Mouse (Mus musculus) neural tube, embryonic 12.5 days (tissue): ENCODE measurements around the gene Asdurf. TPM values are rescaled to one million over a fixed set of nuclear protein-coding genes. Genes with fewer than 3 reads are reported as not detected.
"Not testable (repeated sequence)": the region's sequence is repeated elsewhere in the genome, so short reads cannot be mapped to it uniquely, and the experiment has no call there.

Experiments used
- ATAC-seq: fragments of 200-750 bp; cut with Nextera tagmentation; 2 replicates; pipeline ENCODE4 v1.8.0; 2017; ENCODE audit warnings: low read depth, mild to moderate bottlenecking, moderate TSS enrichment, moderate library complexity; ENCODE audit not compliant: low FRiP score
- H3K27ac ChIP-seq: fragments of 300-500 bp; sonication (generic); 2 replicates; pipeline ENCODE4 v1.5.1; 2016
- H3K27me3 ChIP-seq: fragments of 300-500 bp; sonication (generic); replicated peaks from 2 replicates; pipeline ENCODE4 v1.6.1; 2016; ENCODE audit warnings: mild to moderate bottlenecking
- H3K36me3 ChIP-seq: fragments of 300-500 bp; sonication (generic); 2 replicates; pipeline ENCODE4 v1.6.1; 2016; ENCODE audit warnings: mild to moderate bottlenecking
- H3K4me1 ChIP-seq: fragments of 300-500 bp; sonication (generic); 2 replicates; pipeline ENCODE4 v1.6.1; 2016
- H3K4me2 ChIP-seq: fragments of 300-500 bp; sonication (generic); replicated peaks from 2 replicates; pipeline ENCODE4 v1.6.1; 2016; ENCODE audit warnings: mild to moderate bottlenecking
- H3K4me3 ChIP-seq: fragments of 300-500 bp; sonication (generic); 2 replicates; pipeline ENCODE4 v1.5.1; 2016
- H3K9ac ChIP-seq: fragments of 300-500 bp; sonication (generic); 2 replicates; pipeline ENCODE4 v1.6.1; 2016; ENCODE audit warnings: mild to moderate bottlenecking
- H3K9me3 ChIP-seq: fragments of 300-500 bp; sonication (generic); 2 replicates; pipeline ENCODE4 v1.6.1; 2016; ENCODE audit warnings: mild to moderate bottlenecking
- WGBS: fragments of 180-500 bp; shearing (Covaris S2); methylation state at CpG from one replicate; pipeline ENCODE4 v1.1.7; 2016; 5-methylcytosine and 5-hydroxymethylcytosine counted together
- polyA plus RNA-seq: library from polyadenylated mRNA; unstranded; fragments of >200 nt; fragmentation: Nextera tagmentation; extraction: Ambion mirVana; gene quantifications from 2 replicates; pipeline ENCODE4 v1.2.1, GENCODE M21; 2016

Gene Asdurf
- 12.2 and 18.8 TPM in 2 replicates for polyA plus RNA-seq

GRCm38 (mm10) chr1:53352327-53353261, at the start of gene Asdurf, which contains the start of the genes Gm28551 and Asnsd1:
Asdurf (minus strand) TSS chr1:53352619.
Gm28551 (minus strand) TSS chr1:53352667.
Asnsd1 (minus strand) TSS chr1:53352752.
- peak; percentile 100 for ATAC-seq
- Histone ChIP-seq H3K4me3 (peak within 1 kb of the TSS; percentile 86), H3K4me2 (peak within 1 kb of the TSS; percentile 59), H3K9me3 (no peaks in the 10 kb centered on the region), H3K36me3 (peaks cover 19% of the 10 kb centered on the region), H3K9ac (peak within 1 kb of the TSS; percentile 93), H3K27me3 (no peaks in the 10 kb centered on the region), H3K27ac (peak within 1 kb of the TSS; percentile 83), H3K4me1 (peaks cover 7% of the 10 kb centered on the region)
- under 1% methylated on average over 43 of the region's 44 CpGs for WGBS

- not testable (repeated sequence) for H3K36me3 ChIP-seq, H3K9me3 ChIP-seq, ATAC-seq, H3K9ac ChIP-seq, H3K27ac ChIP-seq, H3K27me3 ChIP-seq, H3K4me3 ChIP-seq, H3K4me1 ChIP-seq
- 40% methylated on average over 21 of the region's 21 CpGs for WGBS
- peak overlapping the region; percentile 24; the same call in 1 of the 2 replicates for H3K4me2 ChIP-seq
Measured at GRCm38 (mm10) chr1:53393936-53394760, 41.7 kb upstream of the Asdurf start.

DNA sequence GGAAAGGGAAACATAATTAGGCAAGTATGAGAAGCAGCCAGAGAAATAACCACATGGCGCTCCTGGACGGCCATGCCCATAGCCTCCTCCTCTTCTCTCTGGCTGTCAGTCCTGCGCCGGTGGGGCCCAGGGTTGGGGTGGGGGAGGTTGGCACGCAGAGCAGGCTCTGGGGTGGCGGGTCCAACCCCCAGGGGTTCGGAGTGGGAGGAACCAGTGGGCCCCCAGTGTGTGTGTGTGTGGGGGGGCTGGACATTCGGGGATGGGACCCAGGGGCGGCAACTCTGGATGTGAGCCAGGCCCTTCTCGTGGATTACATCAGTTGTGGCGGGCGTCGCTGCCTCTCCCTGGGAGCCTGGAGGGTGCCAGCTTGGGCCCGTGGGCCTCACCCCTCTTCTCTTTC, 36.3 kb upstream of the Asdurf start:
- no peaks in the 10 kb centered on the region for H3K27me3 ChIP-seq
- no peak overlapping the region for H3K9ac ChIP-seq
- no peak for ATAC-seq
- no peak overlapping the region for H3K4me2 ChIP-seq
- H3K27ac ChIP-seq, result no peak overlapping the region
- H3K4me3 ChIP-seq, result no peak overlapping the region
- H3K9me3 ChIP-seq, result no peaks in the 10 kb centered on the region
- 91% methylated on average over 13 of the region's 14 CpGs for WGBS
- no peaks in the 10 kb centered on the region for H3K36me3 ChIP-seq
- no peaks in the 10 kb centered on the region for H3K4me1 ChIP-seq

DNA sequence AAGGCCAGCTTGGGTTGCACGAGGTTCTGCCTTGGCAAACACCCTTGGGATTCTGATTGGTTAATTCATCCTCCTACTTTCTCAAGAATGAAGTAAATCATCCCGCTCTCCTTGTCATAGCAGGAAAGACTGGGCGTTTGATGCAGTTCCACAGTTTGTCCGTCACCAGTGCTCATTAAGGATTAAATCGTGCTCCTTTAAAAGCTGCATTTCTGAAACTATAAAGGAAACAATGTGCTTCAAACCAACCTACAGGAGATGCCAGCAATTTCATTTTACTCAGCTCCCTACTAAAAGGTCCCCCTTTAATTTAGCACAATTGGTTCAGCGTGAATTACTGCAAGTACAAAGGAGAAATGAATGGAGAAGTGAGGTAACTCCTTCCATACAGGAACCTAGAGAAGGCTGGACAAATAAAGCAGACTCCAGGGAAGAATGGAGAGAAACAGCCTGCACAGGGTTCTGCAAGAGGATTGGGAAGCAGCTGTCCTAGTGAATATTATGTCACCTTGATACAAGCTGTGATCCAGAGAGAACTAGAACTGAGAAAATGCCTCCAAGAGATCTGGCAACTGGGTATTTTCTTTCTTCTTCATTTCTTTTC, 31.8 kb upstream of the Asdurf start:
- Histone ChIP-seq H3K27me3 (no peaks in the 10 kb centered on the region), H3K4me2 (no peak overlapping the region), H3K4me1 (no peaks in the 10 kb centered on the region), H3K4me3 (no peak overlapping the region), H3K27ac (no peak overlapping the region), H3K36me3 (no peaks in the 10 kb centered on the region), H3K9ac (no peak overlapping the region), H3K9me3 (no peaks in the 10 kb centered on the region)
- ATAC-seq, result no peak
- WGBS, result 80% methylated on average over 6 of the region's 6 CpGs

DNA sequence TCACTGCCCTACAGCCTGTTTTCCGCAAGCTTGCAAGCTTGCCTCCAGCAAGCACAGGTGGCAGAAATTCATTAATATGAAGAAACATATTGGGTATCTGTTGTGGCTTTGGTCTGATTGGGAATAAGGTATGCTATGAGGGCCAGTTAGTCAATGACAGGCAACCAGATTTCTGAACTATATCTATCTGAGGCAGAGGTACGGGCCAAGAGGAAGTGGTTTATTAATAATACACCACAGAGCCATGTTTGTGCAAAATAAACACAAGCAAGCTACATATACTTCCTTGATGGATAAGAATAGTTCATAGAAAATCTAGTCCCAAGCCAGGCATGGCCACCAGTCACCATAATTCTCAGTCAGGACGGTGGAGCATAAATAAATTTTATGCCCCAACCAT, 25.3 kb upstream of the Asdurf start:
- 78% methylated on average over 3 of the region's 3 CpGs for WGBS

GRCm38 (mm10) chr1:53375965-53376364, 23.5 kb upstream of the Asdurf start:
- 87% methylated on average over 2 of the region's 2 CpGs for WGBS

More for the DNA sequence above, 25.3 kb upstream of the Asdurf start:
- H3K4me3 ChIP-seq, result no peak overlapping the region
- no peak for ATAC-seq
- no peak overlapping the region for H3K27ac ChIP-seq
- H3K4me2 ChIP-seq, result no peak overlapping the region
- H3K27me3 ChIP-seq, result no peaks in the 10 kb centered on the region
- H3K9me3 ChIP-seq, result no peaks in the 10 kb centered on the region
- H3K36me3 ChIP-seq, result no peaks in the 10 kb centered on the region
- H3K4me1 ChIP-seq, result no peaks in the 10 kb centered on the region
- no peak overlapping the region for H3K9ac ChIP-seq

GRCm38 (mm10) chr1:53358988-53359387, 6.6 kb upstream of the Asdurf start:
- H3K9ac ChIP-seq, result no peak overlapping the region
- ATAC-seq, result no peak
- no peaks in the 10 kb centered on the region for H3K4me1 ChIP-seq
- H3K4me3 ChIP-seq, result no peak overlapping the region
- H3K27ac ChIP-seq, result no peak overlapping the region
- H3K9me3 ChIP-seq, result no peaks in the 10 kb centered on the region
- no peaks in the 10 kb centered on the region for H3K36me3 ChIP-seq
- no peaks in the 10 kb centered on the region for H3K27me3 ChIP-seq
- no peak overlapping the region for H3K4me2 ChIP-seq

More at GRCm38 (mm10) chr1:53375965-53376364, 23.5 kb upstream of the Asdurf start:
- not testable (repeated sequence) for H3K9me3 ChIP-seq, H3K27ac ChIP-seq, ATAC-seq, H3K4me1 ChIP-seq, H3K36me3 ChIP-seq, H3K9ac ChIP-seq, H3K4me3 ChIP-seq, H3K27me3 ChIP-seq, H3K4me2 ChIP-seq

- H3K36me3 ChIP-seq, result peaks cover 50% of the 10 kb centered on the region
Measured at GRCm38 (mm10) chr1:53341071-53341470, 11.3 kb downstream of the Asdurf start.

DNA sequence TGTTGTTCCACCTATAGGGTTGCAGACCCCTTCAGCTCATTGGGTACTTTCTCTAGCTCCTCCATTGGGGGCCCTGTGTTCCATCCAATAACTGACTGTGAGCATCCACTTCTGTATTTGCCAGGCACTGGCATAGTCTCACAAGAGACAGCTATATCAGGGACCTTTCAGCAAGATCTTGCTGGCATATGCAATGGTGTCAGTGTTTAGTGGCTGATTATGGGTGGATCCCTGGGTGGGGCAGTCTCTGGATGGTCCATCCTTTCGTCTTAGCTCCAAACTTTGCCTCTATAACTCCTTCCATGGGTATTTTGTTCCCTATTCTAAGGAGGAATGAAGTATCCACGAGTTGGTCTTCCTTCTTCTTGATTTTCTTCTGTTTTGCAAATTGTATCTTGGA, 15.0 kb downstream of the Asdurf start:
- H3K27ac ChIP-seq, H3K9ac ChIP-seq, H3K4me2 ChIP-seq, H3K4me3 ChIP-seq, H3K27me3 ChIP-seq, H3K4me1 ChIP-seq, ATAC-seq: not testable (repeated sequence)
- WGBS, result 65% methylated on average over 2 of the region's 2 CpGs
- Histone ChIP-seq H3K9me3 (peaks cover 12% of the 10 kb centered on the region), H3K36me3 (peaks cover 22% of the 10 kb centered on the region)

More at GRCm38 (mm10) chr1:53341071-53341470, 11.3 kb downstream of the Asdurf start:
- Histone ChIP-seq H3K27me3 (no peaks in the 10 kb centered on the region), H3K4me1 (no peaks in the 10 kb centered on the region), H3K4me3 (no peak overlapping the region), H3K27ac (no peak overlapping the region), H3K4me2 (no peak overlapping the region), H3K9ac (no peak overlapping the region), H3K9me3 (peaks cover 13% of the 10 kb centered on the region)
- 96% methylated on average over 2 of the region's 2 CpGs for WGBS
- no peak for ATAC-seq

DNA sequence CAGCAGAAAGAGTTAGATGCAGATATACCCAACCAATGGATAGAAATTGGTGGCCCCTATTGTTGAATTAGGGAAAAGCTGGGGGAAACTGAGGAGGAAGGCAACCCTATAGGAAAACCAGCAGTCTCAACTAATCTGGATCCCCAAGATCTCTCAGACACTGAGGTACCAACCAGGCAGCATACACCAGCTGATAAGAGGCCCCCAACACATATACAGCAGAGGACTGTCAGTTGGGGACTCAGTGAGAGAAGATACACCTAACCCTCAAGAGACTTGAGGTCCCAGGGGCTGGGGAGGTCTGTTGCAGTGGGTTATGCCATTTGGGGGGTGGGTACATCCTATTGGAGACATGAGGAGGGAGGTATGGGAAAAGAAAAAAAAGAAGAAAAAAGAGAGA, 17.0 kb downstream of the Asdurf start:
- no peaks in the 10 kb centered on the region for H3K4me1 ChIP-seq
- no peak overlapping the region for H3K4me3 ChIP-seq
- no peak for ATAC-seq
- no peaks in the 10 kb centered on the region for H3K9me3 ChIP-seq
- H3K4me2 ChIP-seq, result no peak overlapping the region
- H3K27me3 ChIP-seq, result no peaks in the 10 kb centered on the region
- H3K36me3 ChIP-seq, result peaks cover 3% of the 10 kb centered on the region
- no peak overlapping the region for H3K27ac ChIP-seq
- no peak overlapping the region for H3K9ac ChIP-seq

DNA sequence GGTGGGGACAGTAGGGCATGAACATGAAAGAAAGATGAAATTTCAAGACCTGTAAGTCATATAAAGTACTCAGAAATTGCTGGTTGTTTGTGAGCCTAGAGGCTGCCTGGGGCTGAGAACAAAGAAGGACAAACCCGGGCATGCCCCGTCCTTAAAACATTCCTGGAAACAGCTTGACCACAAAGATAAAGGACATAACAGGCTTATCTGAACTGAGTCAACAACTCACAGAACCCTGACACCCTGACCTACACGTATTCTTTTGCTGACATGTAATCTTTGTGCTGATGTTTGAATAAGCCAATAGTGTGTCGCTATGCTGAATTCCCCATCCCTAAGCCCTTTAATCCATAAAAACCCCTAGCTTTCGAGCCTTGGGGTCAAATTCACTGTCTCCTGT, 18.9 kb downstream of the Asdurf start:
- not testable (repeated sequence) for ATAC-seq, H3K9me3 ChIP-seq, H3K9ac ChIP-seq, H3K4me2 ChIP-seq, H3K27ac ChIP-seq, H3K4me3 ChIP-seq, H3K4me1 ChIP-seq, H3K36me3 ChIP-seq, H3K27me3 ChIP-seq
- 92% methylated on average over 5 of the region's 5 CpGs for WGBS
